Mouse (Mus musculus): ENCODE data around the gene Nudcd3.

GRCm38 (mm10) chr11:6108296-6108695 lies 91.9 kb downstream of the Nudcd3 start:
- TF ChIP-seq POLR2AphosphoS2 (IDR thresholded peaks at IDR 0.05; ENCODE audit: low read depth, low read length) (no peak), GABPA (IDR thresholded peaks at IDR 0.05; ENCODE audit: insufficient replicate concordance, low read depth, low read length) (no peak), USF1 (IDR thresholded peaks at IDR 0.05; ENCODE audit: low read depth, low read length) (no peak), CTCF (conservative IDR thresholded peaks at IDR 0.05 in 1 of 2, IDR thresholded peaks at IDR 0.05 in 1 of 2; ENCODE audit: low read depth in 2 of 2, low read length in 2 of 2) (no peak), HCFC1 (IDR thresholded peaks at IDR 0.05; ENCODE audit: low read depth, low read length) (no peak), MYC (IDR thresholded peaks at IDR 0.05; ENCODE audit: low read depth, low read length) (no peak), CHD2 (IDR thresholded peaks at IDR 0.05; ENCODE audit: low read length) (no peak), TBP (conservative IDR thresholded peaks at IDR 0.05; ENCODE audit: low read depth, low read length) (no peak), MXI1 (IDR thresholded peaks at IDR 0.05; ENCODE audit: low read depth, low read length) (no peak)
